Mouse (Mus musculus): Measurements from ENCODE around the gene Tie1. TPM values are rescaled to one million over a fixed set of nuclear protein-coding genes. Genes with fewer than 3 reads are reported as not detected.

Tie1 gene
- total RNA-seq (2023), result 0.18 TPM

DNA sequence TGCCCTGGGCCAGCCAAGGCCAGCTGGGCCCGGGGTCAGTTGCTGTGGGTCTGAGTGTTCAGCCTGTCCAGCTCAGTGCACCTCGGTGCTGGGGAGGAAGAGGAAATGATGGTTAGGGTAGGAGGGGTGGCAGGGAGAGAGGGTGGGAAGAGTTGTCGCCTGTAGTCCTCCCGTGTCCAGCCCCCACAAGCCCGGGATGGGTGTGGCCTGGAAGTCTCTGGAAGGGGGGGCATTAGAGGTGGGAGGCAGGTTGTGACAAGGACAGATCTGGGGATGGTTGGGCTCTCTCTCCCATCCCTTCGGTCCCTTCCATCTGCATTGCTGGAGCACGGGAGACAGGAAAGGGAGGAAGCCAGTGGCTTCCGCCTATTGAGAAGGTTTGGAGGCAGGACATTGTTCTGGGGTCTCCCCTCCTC lies at the start of gene Tie1:
Gene Tie1 (minus strand): TSS at position 345 of the 416 bp plus-strand sequence.

DNA sequence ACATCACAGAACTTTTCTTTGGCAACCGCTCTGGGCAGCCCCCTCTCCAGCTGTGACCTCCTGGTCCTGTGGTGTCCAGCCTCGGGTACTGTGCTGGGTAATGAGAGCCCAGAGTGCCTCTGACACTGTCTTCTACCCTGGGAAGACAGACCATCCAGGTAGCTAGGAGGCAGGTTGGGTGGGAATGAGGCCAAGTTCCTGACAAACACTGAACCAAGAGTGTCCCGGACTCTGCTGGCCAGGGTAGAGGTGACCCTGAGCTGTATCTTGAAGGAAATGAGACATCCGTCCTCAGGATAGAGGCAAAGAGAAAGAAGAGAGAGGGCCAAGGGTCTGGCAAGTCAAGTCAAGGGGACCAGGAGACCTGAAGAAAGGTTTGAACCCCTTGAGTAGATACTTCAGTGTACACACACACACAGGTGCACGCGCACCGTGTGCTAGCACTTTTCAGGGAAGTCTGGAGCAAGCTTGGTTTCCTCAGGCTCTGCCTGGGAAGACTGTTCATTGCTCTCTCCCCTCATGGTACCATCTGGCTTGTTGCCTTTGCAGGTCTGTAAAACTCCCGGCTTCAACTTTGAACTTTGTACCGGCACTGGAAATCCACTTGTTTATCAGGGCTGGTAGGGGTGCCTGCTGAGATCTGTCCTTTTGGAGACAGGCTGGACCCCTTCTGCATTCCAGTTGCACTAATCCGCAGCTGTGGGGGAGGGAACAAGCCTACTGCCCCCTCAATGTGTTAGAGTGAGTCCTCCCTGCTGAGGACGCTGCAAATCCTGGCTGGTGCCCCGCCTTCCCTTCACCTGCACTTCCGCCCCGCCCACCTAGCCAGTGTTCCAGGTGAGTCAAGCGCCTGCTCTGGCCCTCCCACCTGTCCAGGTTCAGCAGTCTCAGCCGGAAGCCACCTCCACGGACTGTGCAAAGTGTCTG lies 36.8 kb upstream of the Tie1 start, which contains the start of gene 2610528J11Rik:
Gene 2610528J11Rik (plus strand): TSS at position 592 of the 927 bp plus-strand sequence.

DNA sequence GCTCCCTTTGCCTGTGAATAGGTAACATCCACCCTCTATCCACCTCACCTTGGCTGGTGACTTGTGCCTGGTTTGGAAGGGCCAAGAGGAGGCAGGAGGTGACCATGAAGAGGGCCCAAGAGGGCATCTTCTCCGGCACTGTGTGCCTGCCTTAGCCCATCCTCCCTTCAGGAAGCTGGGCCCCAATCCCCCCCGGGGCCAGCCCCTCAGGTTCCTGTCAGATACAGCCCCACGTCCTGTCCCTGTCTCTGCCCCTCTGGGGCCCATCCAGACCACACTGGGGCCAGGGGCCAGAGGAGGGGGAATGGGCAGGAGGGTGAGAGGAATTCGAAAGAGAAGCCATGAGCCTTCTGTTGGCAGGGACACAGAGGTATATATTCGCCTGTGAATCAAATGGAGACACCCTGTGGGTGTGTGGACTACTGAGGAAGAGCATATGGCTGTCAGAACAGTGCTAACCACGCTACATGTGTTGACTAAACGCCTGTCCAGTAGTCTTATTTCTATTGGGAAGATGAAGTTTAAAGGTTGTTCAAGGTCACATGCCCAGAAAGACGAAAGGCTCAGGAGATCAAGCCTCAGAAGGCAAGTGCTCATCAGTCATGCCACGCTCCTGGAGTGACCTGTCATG lies 32.4 kb downstream of the Tie1 start, which contains the start of gene Mpl:
Gene Mpl (minus strand): TSS at position 169 of the 631 bp plus-strand sequence.

GRCm38 (mm10) chr4:118436820-118437603 lies 52.8 kb downstream of the Tie1 start, which contains the start of gene Cdc20:
Gene Cdc20, minus strand, starts transcription at chr4:118437352.

DNA sequence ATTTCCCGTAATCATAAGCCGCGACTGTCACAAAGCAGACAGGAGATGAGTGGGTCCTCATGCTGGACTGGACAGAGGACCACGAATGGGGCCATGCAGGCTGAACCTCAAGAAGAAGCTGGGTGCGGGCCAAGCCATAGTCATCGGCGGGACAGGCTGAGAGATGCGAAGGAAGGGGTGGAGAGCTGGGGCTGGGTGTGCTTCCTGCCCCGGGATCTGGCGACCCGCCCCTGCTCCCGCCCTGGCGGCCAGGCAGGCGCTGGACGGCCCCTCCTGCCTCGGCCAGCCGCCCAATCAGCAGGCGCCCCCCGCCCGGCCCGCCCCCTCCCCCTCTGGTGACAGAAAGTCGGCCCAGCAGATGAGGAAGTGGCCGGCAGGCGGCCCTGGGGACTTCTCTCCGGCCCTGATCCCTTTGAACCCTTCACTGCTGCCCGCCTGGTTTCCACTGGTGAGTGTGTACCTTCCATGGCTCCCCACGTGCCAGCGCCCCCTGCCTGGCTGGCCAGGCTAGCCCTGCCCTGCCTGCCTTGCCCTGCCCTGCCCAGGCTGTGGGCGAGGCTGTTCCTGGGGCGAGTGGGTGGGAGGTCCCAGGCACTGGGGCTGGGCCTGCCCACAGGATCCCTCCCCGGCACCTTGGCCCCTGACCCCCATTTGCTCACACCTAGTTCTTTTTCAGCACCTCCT lies 62.0 kb downstream of the Tie1 start, which contains the start of gene Elovl1:
Gene Elovl1 (plus strand): TSS at position 326 of the 684 bp plus-strand sequence.

Other genes with a start within 250 kb of the Tie1 start
- 1.9 TPM for gene Ptprf, start 198.7 kb downstream of the Tie1 start, total RNA-seq (2023)
- gene Szt2, start 80.8 kb downstream of the Tie1 start, total RNA-seq (2023), result 74.1 TPM
- gene Med8, start 80.7 kb downstream of the Tie1 start, total RNA-seq (2023), result 59.5 TPM
- 39.3 TPM for gene Elovl1, start 62.0 kb downstream of the Tie1 start, total RNA-seq (2023)
- 4.2 TPM for gene Cdc20, start 52.7 kb downstream of the Tie1 start, total RNA-seq (2023)
- not detected for gene Mpl, start 32.5 kb downstream of the Tie1 start, total RNA-seq (2023)
- gene 2610528J11Rik, start 36.9 kb upstream of the Tie1 start, total RNA-seq (2023), result not detected
- gene Tmem125, start 54.0 kb upstream of the Tie1 start, total RNA-seq (2023), result not detected
- not detected for gene Cfap57, start 130.7 kb upstream of the Tie1 start, total RNA-seq (2023)
- gene Ebna1bp2, start 130.7 kb upstream of the Tie1 start, total RNA-seq (2023), result 69.7 TPM
- not detected for gene Olfr62, start 168.9 kb upstream of the Tie1 start, total RNA-seq (2023)
- not detected for gene Olfr1342, start 202.7 kb upstream of the Tie1 start, total RNA-seq (2023)
- gene Olfr1341, start 213.5 kb upstream of the Tie1 start, total RNA-seq (2023), result not detected
- not detected for gene Olfr1340, start 230.1 kb upstream of the Tie1 start, total RNA-seq (2023)
- not detected for gene Olfr1339, start 242.1 kb upstream of the Tie1 start, total RNA-seq (2023)

All from CD8-positive naive resting alpha-beta T cell, adult 57 days (primary cell).